Comparison of ENCODE assay signal across 13 mouse cellular contexts in the genomic region with DNA sequence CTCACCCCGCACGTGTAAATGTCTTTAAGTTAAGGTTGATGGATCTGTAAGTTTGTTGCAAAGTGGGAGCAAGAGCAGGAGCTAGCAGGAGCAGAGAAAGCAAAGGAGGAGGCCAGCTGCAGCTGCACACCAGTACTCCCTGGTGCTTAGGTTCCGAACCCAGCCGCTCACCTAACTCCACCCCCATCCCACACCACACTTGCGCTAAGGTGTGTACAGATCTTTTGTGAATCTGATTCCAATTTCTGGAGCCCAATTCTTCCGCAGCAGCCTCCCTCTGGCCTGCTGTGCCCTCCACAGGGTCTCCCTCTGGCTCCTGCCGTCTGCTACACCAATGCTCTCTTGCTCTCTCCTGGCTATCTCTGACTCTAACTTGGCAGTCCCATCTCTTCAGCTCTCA.
"Had no signal": no experiment of that assay in that cellular context is flagged by ENCODE, and none has a peak within 500 bp of the region (broad histone marks: within the 10 kb centered on the region; RNA-seq: fewer than 3 reads in every experiment).

No protein-coding gene starts in this region.

- ATAC-seq: midbrain, embryonic 13.5 days; midbrain, embryonic 15.5 days had no signal

- H3K9me3 ChIP-seq: megakaryocyte, embryonic 14.5 days; midbrain, embryonic 13.5 days; midbrain, embryonic 15.5 days; neural tube, embryonic 12.5 days had no signal

- DNase-seq: lung, adult 18-20 months; lung, embryonic 14.5 days; lung, postnatal 14 days; lung, postnatal 36 days; right cerebral cortex, postnatal 14 days; spleen, adult 18-20 months; thymus, adult 18-20 months; thymus, postnatal 14 days; thymus, postnatal 36 days had no signal

- H3K36me3 ChIP-seq: midbrain, embryonic 13.5 days; midbrain, embryonic 15.5 days; neural tube, embryonic 12.5 days had no signal

- H3K4me1 ChIP-seq: midbrain, embryonic 13.5 days; midbrain, embryonic 15.5 days; neural tube, embryonic 12.5 days had no signal

- H3K27me3 ChIP-seq: midbrain, embryonic 13.5 days; midbrain, embryonic 15.5 days; neural tube, embryonic 12.5 days had no signal

- H3K4me3 ChIP-seq: megakaryocyte, embryonic 14.5 days; midbrain, embryonic 13.5 days; midbrain, embryonic 15.5 days; neural tube, embryonic 12.5 days had no signal
